Mouse (Mus musculus): ENCODE results near the gene Pidd1. TPM values are rescaled to one million over a fixed set of nuclear protein-coding genes. Genes with fewer than 3 reads are reported as not detected.

Pidd1 gene
- polyA plus RNA-seq, 1 experiment from 2014 or later: 14.1 TPM

- no peaks in the 10 kb centered on the region for H3K9me3 ChIP-seq (ENCODE audit: control insufficient read depth, low read length)
- peaks cover 8% of the 10 kb centered on the region for H3K4me1 ChIP-seq (ENCODE audit: control insufficient read depth, insufficient read depth, low read length)
- no peak for ATAC-seq (ENCODE audit: low FRiP score, low TSS enrichment)
- WGBS: 54% methylated on average over 9 of the region's 9 CpGs
- H3K27ac ChIP-seq (ENCODE audit: low read depth, low read length): no peak overlapping the region
- H3K4me3 ChIP-seq (ENCODE audit: low read length): no peak overlapping the region
- no peak overlapping the region for H3K9ac ChIP-seq (ENCODE audit: low read depth, low read length)
- H3K36me3 ChIP-seq (ENCODE audit: control insufficient read depth, insufficient read depth, low read length): no peaks in the 10 kb centered on the region
- H3K27me3 ChIP-seq (ENCODE audit: control insufficient read depth, insufficient read depth, low read length): no peaks in the 10 kb centered on the region
- H3K4me2 ChIP-seq (replicated peaks; ENCODE audit: low read depth, low read length): peak overlapping the region; percentile 92; the same call in 1 of the 2 replicates
Measured at GRCm38 (mm10) chr7:141390326-141391259, 53.2 kb downstream of the Pidd1 start.

GRCm38 (mm10) chr7:141388487-141389109 is 55.2 kb downstream of the Pidd1 start:
- WGBS: 33% methylated on average over 3 of the region's 3 CpGs
- H3K9me3 ChIP-seq (ENCODE audit: control insufficient read depth, low read length): no peaks in the 10 kb centered on the region
- ATAC-seq (ENCODE audit: low FRiP score, low TSS enrichment): no peak
- H3K9ac ChIP-seq (ENCODE audit: low read depth, low read length): no peak overlapping the region
- H3K27me3 ChIP-seq (ENCODE audit: control insufficient read depth, insufficient read depth, low read length): no peaks in the 10 kb centered on the region
- no peaks in the 10 kb centered on the region for H3K36me3 ChIP-seq (ENCODE audit: control insufficient read depth, insufficient read depth, low read length)
- H3K27ac ChIP-seq (ENCODE audit: low read depth, low read length): no peak overlapping the region
- H3K4me3 ChIP-seq (ENCODE audit: low read length): no peak overlapping the region
- H3K4me2 ChIP-seq (replicated peaks; ENCODE audit: low read depth, low read length): no peak overlapping the region
- peaks cover 8% of the 10 kb centered on the region for H3K4me1 ChIP-seq (ENCODE audit: control insufficient read depth, insufficient read depth, low read length)

Other genes starting within 250 kb of the Pidd1 start
- 6.7 and 9.5 TPM in 2 replicates for gene Lrrc56, start 249.9 kb downstream of the Pidd1 start, polyA plus RNA-seq (2014; fragmentation: Nextera tagmentation; extraction: Ambion mirVana)
- gene Lmntd2, start 229.9 kb downstream of the Pidd1 start, polyA plus RNA-seq (2014; fragmentation: Nextera tagmentation; extraction: Ambion mirVana): 3.3 and 3.4 TPM in 2 replicates
- gene Rassf7, start 228.2 kb downstream of the Pidd1 start, polyA plus RNA-seq (2014; fragmentation: Nextera tagmentation; extraction: Ambion mirVana): 52.0 and 52.9 TPM in 2 replicates
- gene Phrf1, start 215.2 kb downstream of the Pidd1 start, polyA plus RNA-seq (2014; fragmentation: Nextera tagmentation; extraction: Ambion mirVana): 48.5 and 82.6 TPM in 2 replicates
- gene Irf7, start 177.5 kb downstream of the Pidd1 start, polyA plus RNA-seq (2014; fragmentation: Nextera tagmentation; extraction: Ambion mirVana): 2.4 and 2.7 TPM in 2 replicates
- gene Cdhr5, start 167.2 kb downstream of the Pidd1 start, polyA plus RNA-seq (2014; fragmentation: Nextera tagmentation; extraction: Ambion mirVana): 1.7 and 3.5 TPM in 2 replicates
- 40.2 and 58.1 TPM in 2 replicates for gene Sct, start 164.9 kb downstream of the Pidd1 start, polyA plus RNA-seq (2014; fragmentation: Nextera tagmentation; extraction: Ambion mirVana)
- gene Drd4, start 152.0 kb downstream of the Pidd1 start, polyA plus RNA-seq (2014; fragmentation: Nextera tagmentation; extraction: Ambion mirVana): 1.4 and 1.6 TPM in 2 replicates
- gene Deaf1, start 116.3 kb downstream of the Pidd1 start, polyA plus RNA-seq (2014; fragmentation: Nextera tagmentation; extraction: Ambion mirVana): 64.0 and 79.7 TPM in 2 replicates
- 36.7 and 46.8 TPM in 2 replicates for gene Tmem80, start 116.3 kb downstream of the Pidd1 start, polyA plus RNA-seq (2014; fragmentation: Nextera tagmentation; extraction: Ambion mirVana)
- 9.6 and 18.0 TPM in 2 replicates for gene Eps8l2, start 105.1 kb downstream of the Pidd1 start, polyA plus RNA-seq (2014; fragmentation: Nextera tagmentation; extraction: Ambion mirVana)
- gene Taldo1, start 51.8 kb downstream of the Pidd1 start, polyA plus RNA-seq (2014; fragmentation: Nextera tagmentation; extraction: Ambion mirVana): 321 and 322 TPM in 2 replicates
- gene Gatd1, start 29.9 kb downstream of the Pidd1 start, polyA plus RNA-seq (2014; fragmentation: Nextera tagmentation; extraction: Ambion mirVana): 50.7 and 54.5 TPM in 2 replicates
- gene Cend1, start 14.5 kb downstream of the Pidd1 start, polyA plus RNA-seq (2014; fragmentation: Nextera tagmentation; extraction: Ambion mirVana): 0.46 and 1.6 TPM in 2 replicates
- 22.0 and 34.1 TPM in 2 replicates for gene Slc25a22, start 6.1 kb downstream of the Pidd1 start, polyA plus RNA-seq (2014; fragmentation: Nextera tagmentation; extraction: Ambion mirVana)
- 1,491 and 1,701 TPM in 2 replicates for gene Rplp2, start 3.3 kb upstream of the Pidd1 start, polyA plus RNA-seq (2014; fragmentation: Nextera tagmentation; extraction: Ambion mirVana)
- gene Pnpla2, start 11.2 kb upstream of the Pidd1 start, polyA plus RNA-seq (2014; fragmentation: Nextera tagmentation; extraction: Ambion mirVana): 27.4 and 31.9 TPM in 2 replicates
- gene Cracr2b, start 17.1 kb upstream of the Pidd1 start, polyA plus RNA-seq (2014; fragmentation: Nextera tagmentation; extraction: Ambion mirVana): 13.1 and 13.4 TPM in 2 replicates
- gene Cd151, start 23.4 kb upstream of the Pidd1 start, polyA plus RNA-seq (2014; fragmentation: Nextera tagmentation; extraction: Ambion mirVana): 93.2 and 108 TPM in 2 replicates
- 77.9 and 85.5 TPM in 2 replicates for gene Polr2l, start 31.1 kb upstream of the Pidd1 start, polyA plus RNA-seq (2014; fragmentation: Nextera tagmentation; extraction: Ambion mirVana)
- gene Tspan4, start 31.2 kb upstream of the Pidd1 start, polyA plus RNA-seq (2014; fragmentation: Nextera tagmentation; extraction: Ambion mirVana): 71.9 and 90.2 TPM in 2 replicates
- gene Chid1, start 95.8 kb upstream of the Pidd1 start, polyA plus RNA-seq (2014; fragmentation: Nextera tagmentation; extraction: Ambion mirVana): 28.9 and 38.8 TPM in 2 replicates
- gene Ap2a2, start 118.1 kb upstream of the Pidd1 start, polyA plus RNA-seq (2014; fragmentation: Nextera tagmentation; extraction: Ambion mirVana): 47.0 and 76.3 TPM in 2 replicates
- gene Muc6, start 211.3 kb upstream of the Pidd1 start, polyA plus RNA-seq (2014; fragmentation: Nextera tagmentation; extraction: Ambion mirVana): 0.09 and 0.31 TPM in 2 replicates
- 0.14 and 0.61 TPM in 2 replicates for gene Muc2, start 246.3 kb upstream of the Pidd1 start, polyA plus RNA-seq (2014; fragmentation: Nextera tagmentation; extraction: Ambion mirVana)

Measured in kidney, embryonic 14.5 days (tissue).